Mouse (Mus musculus) erythroblast, adult 5-6 weeks (primary cell): Measurements from ENCODE around the gene Olfr1441. TPM values are rescaled to one million over a fixed set of nuclear protein-coding genes. Genes with fewer than 3 reads are reported as not detected.

ENCODE experiments used
- ATAC-seq: replicated peaks from 2 replicates; pipeline ENCODE4 v1.8.0; 2016; ENCODE audit warnings: moderate number of reproducible peaks, mild to moderate bottlenecking, moderate TSS enrichment, inconsistent platforms; ENCODE audit not compliant: poor library complexity, low FRiP score, severe bottlenecking
- total RNA-seq, 2 experiments: library from RNA; stranded (forward) in 1 of 2; stranded (reverse) in 1 of 2; fragments of 150-400 nt in 1 of 2; fragments of 200-764, 138-1000 nt in 1 of 2; gene quantifications; 2 replicates each; pipeline versions ENCODE4 v1.2.3 to v1.2.4; 2015 to 2017; ENCODE audit warnings: low replicate concordance in 2 of 2

The Olfr1441 gene
- total RNA-seq (2015; ENCODE audit: low replicate concordance) (not detected in 2 replicates), total RNA-seq (2017; ENCODE audit: low replicate concordance) (not detected in 2 replicates)

DNA sequence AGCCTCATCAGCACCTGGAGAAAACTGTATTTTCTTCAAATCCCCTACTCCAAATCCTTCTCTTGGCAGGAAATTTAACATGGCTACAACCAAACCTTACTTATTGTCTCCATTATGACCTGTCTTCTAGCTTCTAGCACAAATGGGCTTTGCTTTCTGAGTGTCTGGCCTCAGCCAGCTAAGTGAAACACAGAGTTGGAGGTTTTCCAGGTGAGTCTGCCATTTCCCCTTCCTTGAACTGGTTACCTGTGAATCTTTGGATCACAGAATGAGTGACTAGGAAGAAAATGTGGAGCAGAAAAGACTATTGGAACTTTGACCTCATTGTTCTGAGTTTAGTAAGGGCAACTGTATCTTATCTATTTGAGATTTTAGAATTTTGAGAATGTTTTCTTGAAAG is at the start of gene Olfr1441:
TSS of gene Olfr1441 (plus strand) at position 73 of the 400 bp plus-strand sequence.
- no peak for ATAC-seq

DNA sequence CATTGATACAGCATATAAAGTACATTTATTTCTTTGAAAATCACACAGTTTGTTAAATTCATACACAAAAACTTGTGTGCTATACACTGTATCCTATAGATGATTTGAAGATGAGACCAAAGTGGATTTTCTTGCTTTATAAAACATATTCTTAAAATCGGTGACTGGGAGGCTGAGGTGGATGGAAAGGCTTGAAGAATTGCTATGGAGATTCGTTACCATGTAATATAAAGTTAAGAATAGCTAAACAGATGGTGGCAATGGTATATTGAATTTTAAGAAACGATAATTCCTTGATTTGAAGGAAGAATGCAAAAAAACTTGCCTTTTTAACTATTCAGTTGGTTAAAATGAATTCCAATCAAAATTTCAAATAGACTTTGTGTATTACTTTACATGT is 44.2 kb upstream of the Olfr1441 start:
- ATAC-seq, result no peak

GRCm38 (mm10) chr19:12374465-12375025 is 42.7 kb upstream of the Olfr1441 start:
- no peak for ATAC-seq

DNA sequence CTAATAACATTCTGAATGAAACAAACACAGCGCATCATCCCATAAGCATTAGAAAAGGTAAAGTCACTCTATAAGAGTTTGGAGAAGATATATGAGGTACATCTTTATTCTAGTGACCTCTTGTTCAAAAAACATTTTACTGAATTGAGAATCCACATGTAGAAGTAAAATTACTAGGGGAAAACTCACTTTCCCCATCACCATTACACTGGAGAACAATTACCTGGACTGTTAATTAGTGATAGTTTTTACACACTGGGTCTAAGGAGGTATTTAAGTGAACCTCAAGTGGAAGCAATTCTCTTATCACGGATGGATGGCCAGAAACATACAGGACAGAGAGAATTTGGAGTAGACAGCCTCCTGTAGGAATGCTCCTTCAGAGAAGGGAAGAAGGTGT is 30.3 kb upstream of the Olfr1441 start, which contains the start of gene Olfr1440:
TSS of gene Olfr1440 (plus strand) at position 301 of the 400 bp plus-strand sequence.
- ATAC-seq, result no peak

- no peak for ATAC-seq
These were observed 3.5 kb upstream of the Olfr1441 start for GRCm38 (mm10) chr19:12413737-12414136.

- no peak for ATAC-seq
These were observed 1.1 kb downstream of the Olfr1441 start for GRCm38 (mm10) chr19:12418312-12418711.

- ATAC-seq, result no peak
These were observed 3.3 kb downstream of the Olfr1441 start for GRCm38 (mm10) chr19:12420555-12420954.

DNA sequence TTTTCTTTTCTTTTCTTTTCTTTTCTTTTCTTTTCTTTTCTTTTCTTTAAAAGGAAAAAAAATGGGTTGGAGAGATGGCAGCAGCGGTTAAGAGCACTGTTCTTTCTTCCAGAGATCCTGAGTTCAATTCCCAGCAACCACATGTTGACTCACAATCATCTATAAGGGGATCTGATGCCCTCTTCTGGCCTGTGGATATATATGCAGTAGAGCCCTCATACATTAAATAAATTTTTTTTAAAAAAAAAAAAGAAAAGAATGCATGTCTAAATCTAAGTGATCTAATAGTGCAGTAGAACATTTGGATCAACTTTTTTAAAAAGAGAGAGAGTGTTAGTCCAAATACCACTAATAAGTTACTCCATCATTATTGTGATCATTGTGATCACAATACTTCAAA is 4.4 kb downstream of the Olfr1441 start:
- ATAC-seq, result no peak

GRCm38 (mm10) chr19:12427101-12427500 is 9.9 kb downstream of the Olfr1441 start:
- ATAC-seq, result no peak

GRCm38 (mm10) chr19:12427605-12428004 is 10.4 kb downstream of the Olfr1441 start, which contains the start of gene Pfpl:
Gene Pfpl (plus strand): TSS chr19:12427905.
- ATAC-seq, result no peak

- no peak for ATAC-seq
These were observed 15.8 kb downstream of the Olfr1441 start for GRCm38 (mm10) chr19:12433033-12433432.

DNA sequence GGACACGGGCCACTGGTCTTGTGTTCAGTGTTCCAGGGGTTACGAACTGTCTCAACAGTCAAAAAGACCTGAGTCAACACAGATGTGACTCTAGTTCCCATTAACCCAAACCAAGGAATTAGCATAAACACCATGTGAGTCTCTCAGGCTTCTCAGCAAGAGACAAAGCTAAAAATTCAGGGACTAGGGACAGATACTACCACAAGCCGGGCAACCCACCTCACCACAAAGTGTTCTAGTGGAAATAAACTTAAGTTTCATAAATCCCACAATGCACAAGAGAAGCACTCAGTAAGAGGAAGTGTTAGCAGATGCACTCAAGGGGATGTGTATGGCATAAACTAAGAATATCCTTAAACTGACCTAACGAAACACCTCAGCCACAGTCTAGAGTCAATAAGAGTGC is 17.8 kb downstream of the Olfr1441 start:
- no peak for ATAC-seq

DNA sequence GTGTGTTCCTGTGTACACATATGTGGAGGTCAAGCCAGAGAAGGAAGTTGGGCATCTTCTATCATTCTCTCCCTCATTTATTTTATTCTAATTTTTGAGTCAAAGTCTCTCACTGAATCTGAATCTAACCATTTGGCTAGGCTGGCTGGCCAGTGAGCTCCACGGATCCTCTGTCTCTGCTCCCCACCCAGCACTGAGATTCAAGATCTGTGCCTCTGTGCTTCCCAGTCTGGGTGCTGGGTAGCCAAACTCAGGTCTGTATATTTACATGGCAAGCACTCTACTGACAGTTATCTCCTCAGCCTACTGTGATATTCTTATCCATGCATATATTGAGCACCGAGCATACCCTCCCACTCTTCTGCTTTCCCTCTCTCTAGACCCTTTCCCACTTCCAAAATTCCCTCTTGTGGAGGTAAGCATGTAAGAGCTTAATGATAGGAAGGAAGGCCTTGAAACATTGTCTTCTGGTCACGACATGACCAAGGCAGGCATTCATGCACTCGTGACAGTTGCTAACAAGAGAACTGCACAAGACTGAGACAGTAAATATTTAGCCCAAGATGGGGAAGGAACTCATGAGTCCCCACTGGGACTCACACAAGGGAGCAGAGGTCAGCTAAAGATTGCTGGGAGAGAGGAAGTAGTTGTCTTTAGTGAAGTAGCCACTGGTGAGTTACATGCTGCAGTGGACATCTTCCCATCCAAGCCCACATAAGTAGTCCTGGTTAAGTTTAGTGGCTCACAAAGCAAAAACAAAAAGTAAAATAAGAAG is 18.7 kb downstream of the Olfr1441 start:
- ATAC-seq, result no peak

GRCm38 (mm10) chr19:12439581-12439980 is 22.3 kb downstream of the Olfr1441 start:
- ATAC-seq, result no peak

DNA sequence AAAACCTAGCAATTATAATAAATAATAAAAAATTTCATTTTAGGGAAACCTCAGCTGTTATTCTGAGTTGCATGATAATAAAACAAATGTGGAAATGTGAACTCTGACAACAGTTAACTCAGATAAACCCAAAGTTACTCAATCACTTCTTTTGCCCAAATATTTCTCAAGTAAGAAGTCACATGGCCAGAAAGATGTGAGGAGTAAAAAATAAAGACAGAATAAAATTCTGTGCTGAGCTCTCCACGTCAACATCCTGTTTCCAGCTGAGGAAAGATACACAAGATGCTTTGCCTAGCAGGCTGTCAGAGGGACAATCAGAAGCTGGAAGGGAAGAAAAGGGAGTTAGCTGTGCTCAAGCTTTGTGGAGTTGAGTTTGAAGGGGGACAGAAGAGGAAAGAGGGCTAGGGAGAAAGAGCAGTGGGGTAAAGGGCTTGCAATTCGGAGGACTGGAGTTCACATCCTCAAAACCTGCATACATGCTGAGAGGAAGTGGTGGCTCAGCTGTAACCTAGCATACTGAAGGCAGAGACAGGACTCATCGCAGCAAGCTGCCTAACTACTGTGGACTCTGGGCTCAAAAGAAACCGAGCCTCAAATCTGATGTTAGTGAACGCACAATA is 23.0 kb downstream of the Olfr1441 start:
- ATAC-seq, result no peak

- ATAC-seq, result no peak
These were observed 25.3 kb downstream of the Olfr1441 start for GRCm38 (mm10) chr19:12442560-12442959.

GRCm38 (mm10) chr19:12445014-12445413 is 27.8 kb downstream of the Olfr1441 start:
- no peak for ATAC-seq

- no peak for ATAC-seq
These were observed 40.3 kb downstream of the Olfr1441 start for GRCm38 (mm10) chr19:12457401-12458066.

GRCm38 (mm10) chr19:12459516-12459915 is 42.3 kb downstream of the Olfr1441 start:
- no peak for ATAC-seq
